Mouse (Mus musculus) lung, embryonic 14.5 days (tissue): ENCODE results near the gene Trappc3l. TPM values are rescaled to one million over a fixed set of nuclear protein-coding genes. Genes with fewer than 3 reads are reported as not detected.

Experiments
- ATAC-seq: fragments of 200-750 bp; cut with Nextera tagmentation; 2 replicates; pipeline ENCODE4 v1.8.0; 2017; ENCODE audit warnings: mild to moderate bottlenecking, moderate TSS enrichment, moderate library complexity; ENCODE audit not compliant: insufficient read depth
- DNase-seq: peaks from one replicate; pipeline ENCODE4 v3.0.0-alpha.2; 2015
- H3K27ac ChIP-seq: fragments of 300-500 bp; sonication (generic); 2 replicates; pipeline ENCODE4 v1.5.1; 2014; ENCODE audit warnings: low read depth, mild to moderate bottlenecking, moderate library complexity
- H3K27me3 ChIP-seq: fragments of 300-500 bp; sonication (generic); 2 replicates; pipeline ENCODE4 v1.6.1; 2014; ENCODE audit warnings: low read length, control low read depth; ENCODE audit not compliant: insufficient read depth
- H3K36me3 ChIP-seq: fragments of 300-500 bp; sonication (generic); 2 replicates; pipeline ENCODE4 v1.6.1; 2014; ENCODE audit warnings: control low read depth; ENCODE audit not compliant: insufficient read depth
- H3K4me1 ChIP-seq: fragments of 300-500 bp; sonication (generic); 2 replicates; pipeline ENCODE4 v1.6.1; 2014; ENCODE audit warnings: antibody characterized with exemption, control low read depth; ENCODE audit not compliant: insufficient read depth
- H3K4me2 ChIP-seq: fragments of 300-500 bp; sonication (generic); 2 replicates; pipeline ENCODE4 v1.6.1; 2014; ENCODE audit warnings: mild to moderate bottlenecking
- H3K4me3 ChIP-seq: fragments of 300-500 bp; sonication (generic); 2 replicates; pipeline ENCODE4 v1.5.1; 2014; ENCODE audit warnings: low read depth, low read length
- H3K9ac ChIP-seq: fragments of 300-500 bp; sonication (generic); 2 replicates; pipeline ENCODE4 v1.6.1; 2014
- H3K9me3 ChIP-seq: fragments of 300-500 bp; sonication (generic); 2 replicates; pipeline ENCODE4 v1.6.1; 2016; ENCODE audit warnings: low read depth, low read length, control low read depth
- CTCF ChIP-seq: IDR thresholded peaks from 2 replicates; pipeline ENCODE4 v1.5.1; 2016; ENCODE audit warnings: antibody characterized with exemption, low read depth
- WGBS: fragments of 180-500 bp; shearing (Covaris S2); extraction: QIAGEN DNeasy Blood & Tissue Kit; methylation state at CpG from one replicate; pipeline ENCODE4 v1.1.7; 2014; 5-methylcytosine and 5-hydroxymethylcytosine counted together
- polyA plus RNA-seq: library from polyadenylated mRNA; unstranded; fragments of >200 nt; fragmentation: Nextera tagmentation; extraction: Ambion mirVana; gene quantifications from 2 replicates; pipeline ENCODE4 v1.2.1, GENCODE M21; 2014

Trappc3l gene
- polyA plus RNA-seq, 1 experiment from 2014 or later = not detected

DNA sequence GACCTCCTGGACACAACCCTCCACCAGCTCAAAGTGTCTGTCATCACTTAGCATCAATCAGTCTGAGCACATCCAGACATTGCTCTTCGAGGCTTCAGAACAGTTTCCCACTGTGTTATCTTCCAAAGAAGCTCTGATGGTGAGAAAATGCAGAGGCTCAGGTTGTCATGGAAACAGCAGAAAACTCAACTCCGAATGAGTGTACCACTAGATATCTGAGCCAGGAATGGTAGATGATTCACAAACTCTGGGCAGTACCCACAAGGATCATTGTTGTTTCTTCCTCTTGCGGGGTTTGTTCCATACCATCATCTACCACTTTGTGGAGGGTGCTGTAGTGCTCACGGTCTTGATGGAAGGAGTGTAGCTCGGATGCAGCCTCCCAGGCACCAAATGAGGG, 54.5 kb downstream of the Trappc3l start:
- no peak for ATAC-seq
- H3K27ac ChIP-seq = no peak overlapping the region
- DNase-seq = no peak
- no peaks in the 10 kb centered on the region for H3K4me1 ChIP-seq
- no peaks in the 10 kb centered on the region for H3K27me3 ChIP-seq
- H3K9me3 ChIP-seq = no peaks in the 10 kb centered on the region
- H3K4me3 ChIP-seq = no peak overlapping the region
- 54% methylated on average over 5 of the region's 5 CpGs for WGBS
- TF ChIP-seq CTCF = no peak
- no peak overlapping the region for H3K9ac ChIP-seq
- H3K36me3 ChIP-seq = no peaks in the 10 kb centered on the region
- H3K4me2 ChIP-seq = no peak overlapping the region

DNA sequence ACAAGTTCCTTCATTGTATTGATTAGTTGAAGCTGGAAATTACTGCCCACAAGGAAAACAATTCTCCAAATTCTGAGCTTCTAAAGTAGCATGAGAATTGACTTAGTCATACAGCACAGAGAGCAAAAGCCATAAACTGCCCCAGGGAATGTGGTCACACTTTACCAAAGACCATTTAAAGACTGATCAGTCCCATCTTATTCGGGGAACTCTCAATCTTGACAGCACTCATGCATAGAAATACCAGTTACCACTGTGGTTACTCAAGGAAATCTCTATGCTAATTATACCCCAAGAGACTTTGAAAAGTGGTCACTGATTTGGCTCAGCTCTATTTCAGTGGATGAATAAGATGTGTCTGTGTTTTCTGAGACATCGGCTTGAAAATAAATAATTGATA, 57.8 kb downstream of the Trappc3l start:
- Histone ChIP-seq H3K36me3 (no peaks in the 10 kb centered on the region), H3K9ac (no peak overlapping the region), H3K27ac (no peak overlapping the region), H3K4me3 (no peak overlapping the region), H3K4me2 (no peak overlapping the region), H3K9me3 (no peaks in the 10 kb centered on the region), H3K4me1 (no peaks in the 10 kb centered on the region), H3K27me3 (no peaks in the 10 kb centered on the region)
- WGBS = 82% methylated on average over 2 of the region's 2 CpGs
- no peak for TF ChIP-seq CTCF
- DNase-seq (no peak), ATAC-seq (no peak)

DNA sequence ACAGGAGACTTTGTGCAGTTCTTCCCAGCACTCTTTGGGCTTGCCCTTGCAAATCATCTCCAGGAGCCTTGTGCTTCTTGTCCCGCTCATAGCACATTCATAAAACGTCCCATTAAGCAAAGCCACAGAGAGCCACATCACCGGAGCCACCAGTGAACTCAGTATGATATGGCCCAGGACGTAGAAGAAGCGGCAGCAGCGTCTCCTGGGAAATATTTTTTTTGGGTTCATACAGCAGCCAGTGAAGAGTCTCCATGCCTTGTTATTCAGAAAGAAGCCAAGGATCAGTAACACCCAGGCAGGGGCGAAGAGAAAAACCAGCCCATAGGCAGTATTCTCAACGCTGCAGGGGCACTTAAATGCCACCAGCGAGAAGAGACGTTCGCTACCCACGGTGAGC, 58.6 kb downstream of the Trappc3l start:
- WGBS = 54% methylated on average over 12 of the region's 12 CpGs
- H3K9ac ChIP-seq = peak overlapping the region; percentile 2; the same call in 1 of the 2 replicates

DNA sequence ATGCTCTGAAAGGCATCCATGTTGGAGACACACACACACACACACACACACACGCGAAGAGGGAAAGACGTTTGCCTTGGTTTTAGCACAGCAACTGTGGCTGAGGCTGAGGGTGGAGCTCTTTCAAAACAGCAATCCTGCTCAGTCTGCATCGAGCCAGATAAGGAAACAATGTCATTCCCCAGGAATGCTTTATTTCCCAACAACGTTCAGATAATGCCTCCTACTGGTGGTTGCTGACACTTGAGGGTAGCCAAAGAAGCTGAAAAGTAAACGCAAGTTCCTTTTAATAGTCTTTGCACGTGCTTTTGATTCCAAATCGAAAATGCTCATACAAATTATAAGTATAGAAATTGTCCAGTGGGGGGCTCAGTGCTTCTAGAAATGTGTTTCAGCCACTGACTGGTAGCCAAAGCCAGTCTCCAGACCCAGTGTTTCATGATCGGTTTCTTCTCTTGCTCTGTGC, 59.1 kb downstream of the Trappc3l start, which contains the start of gene Calhm5:
Calhm5 (minus strand) TSS at position 102 of the 466 bp plus-strand sequence.
- ATAC-seq (peak; percentile 93), DNase-seq (peak; percentile 87)
- H3K4me1 ChIP-seq = no peaks in the 10 kb centered on the region
- H3K36me3 ChIP-seq = no peaks in the 10 kb centered on the region
- H3K4me3 ChIP-seq = peak within 1 kb of the TSS; percentile 21
- TF ChIP-seq CTCF = peak; percentile 67
- H3K9me3 ChIP-seq = no peaks in the 10 kb centered on the region
- no peaks in the 10 kb centered on the region for H3K27me3 ChIP-seq
- 12% methylated on average over 9 of the region's 9 CpGs for WGBS
- no peak within 1 kb of the TSS; the same call in 1 of the 2 replicates for H3K27ac ChIP-seq
- H3K9ac ChIP-seq = peak within 1 kb of the TSS; percentile 2; the same call in 1 of the 2 replicates
- H3K4me2 ChIP-seq = peak within 1 kb of the TSS; percentile 57

More for the DNA sequence above, 58.6 kb downstream of the Trappc3l start:
- Histone ChIP-seq H3K27me3 (no peaks in the 10 kb centered on the region), H3K9me3 (no peaks in the 10 kb centered on the region), H3K36me3 (no peaks in the 10 kb centered on the region), H3K4me1 (no peaks in the 10 kb centered on the region), H3K27ac (no peak overlapping the region; the same call in 1 of the 2 replicates), H3K4me2 (peak overlapping the region; percentile 57), H3K4me3 (peak overlapping the region; percentile 21)
- DNase-seq (no peak), ATAC-seq (peak; percentile 39)
- no peak for TF ChIP-seq CTCF

DNA sequence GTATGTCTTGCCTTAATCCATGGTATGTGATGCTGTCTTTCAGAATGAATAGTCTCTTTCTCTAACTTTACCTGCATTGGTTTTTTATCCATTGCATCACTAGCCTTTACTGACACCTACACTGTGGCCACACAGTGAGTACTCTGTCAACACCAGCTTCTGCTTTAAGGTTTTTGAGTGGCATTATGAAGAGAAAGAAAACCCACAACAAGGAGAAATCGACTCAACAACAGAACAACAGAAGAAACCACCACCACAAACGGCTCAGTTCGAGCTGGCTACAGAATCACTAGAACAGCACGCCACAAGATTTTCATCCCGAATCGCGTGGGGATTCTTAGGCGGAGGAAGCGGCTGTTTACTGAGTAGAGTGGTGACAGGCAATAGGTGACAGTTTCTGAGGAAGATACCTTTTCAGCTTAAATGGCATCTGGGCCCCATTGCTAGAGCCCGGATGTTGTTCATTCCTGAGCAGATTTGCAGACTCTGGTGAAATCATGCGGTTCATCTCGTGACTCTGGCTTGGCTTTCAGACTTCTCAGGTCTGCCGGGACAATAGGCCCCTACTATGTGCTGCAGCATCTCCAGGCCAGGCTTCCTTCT, 73.6 kb downstream of the Trappc3l start:
- ATAC-seq = no peak
- Histone ChIP-seq H3K4me1 (no peaks in the 10 kb centered on the region), H3K27ac (no peak overlapping the region), H3K9me3 (no peaks in the 10 kb centered on the region), H3K4me2 (no peak overlapping the region), H3K36me3 (no peaks in the 10 kb centered on the region), H3K4me3 (no peak overlapping the region), H3K9ac (no peak overlapping the region), H3K27me3 (no peaks in the 10 kb centered on the region)
- WGBS = 71% methylated on average over 13 of the region's 13 CpGs
- DNase-seq = no peak
- no peak for TF ChIP-seq CTCF

DNA sequence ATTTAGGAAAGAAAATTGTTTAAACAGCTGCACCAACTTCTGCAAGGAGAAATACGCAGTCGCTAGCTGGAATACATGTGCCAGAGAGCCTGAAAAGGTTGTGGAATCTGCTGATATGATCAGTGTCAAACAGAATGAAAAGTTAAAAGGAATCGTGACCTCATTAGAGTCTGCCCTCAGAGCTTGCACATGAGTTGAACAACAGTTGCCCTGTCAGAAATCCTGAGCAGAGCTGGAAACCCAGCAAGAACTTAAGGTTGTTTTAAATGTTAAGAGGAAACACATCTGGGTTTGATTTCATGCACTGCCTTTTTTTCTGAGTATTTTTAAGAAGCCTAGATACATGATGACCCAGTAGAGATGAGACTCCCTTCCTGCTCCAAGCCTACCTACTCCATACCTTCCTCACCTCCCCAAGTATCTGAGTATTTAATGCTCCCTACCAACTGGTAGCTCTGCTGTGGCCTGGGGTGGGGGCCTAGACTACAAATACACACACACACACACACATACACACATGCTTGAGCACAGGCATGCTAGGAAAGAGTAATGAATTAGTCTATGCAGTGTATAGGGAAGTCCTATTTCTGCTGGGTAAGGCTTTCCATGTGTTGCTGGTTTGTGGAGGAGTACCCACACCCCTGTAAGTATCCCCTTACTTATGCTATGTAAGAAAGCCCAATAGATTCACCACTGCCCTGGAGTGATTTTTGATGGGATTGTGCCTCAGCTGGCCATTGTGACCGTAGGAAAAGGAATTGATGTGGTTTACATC, 74.8 kb downstream of the Trappc3l start:
- Histone ChIP-seq H3K4me3 (no peak overlapping the region), H3K9me3 (no peaks in the 10 kb centered on the region), H3K4me1 (no peaks in the 10 kb centered on the region), H3K4me2 (no peak overlapping the region), H3K36me3 (no peaks in the 10 kb centered on the region), H3K27ac (no peak overlapping the region), H3K27me3 (no peaks in the 10 kb centered on the region), H3K9ac (no peak overlapping the region)
- WGBS = 54% methylated on average over 4 of the region's 4 CpGs
- no peak for DNase-seq
- ATAC-seq = no peak
- no peak for TF ChIP-seq CTCF

DNA sequence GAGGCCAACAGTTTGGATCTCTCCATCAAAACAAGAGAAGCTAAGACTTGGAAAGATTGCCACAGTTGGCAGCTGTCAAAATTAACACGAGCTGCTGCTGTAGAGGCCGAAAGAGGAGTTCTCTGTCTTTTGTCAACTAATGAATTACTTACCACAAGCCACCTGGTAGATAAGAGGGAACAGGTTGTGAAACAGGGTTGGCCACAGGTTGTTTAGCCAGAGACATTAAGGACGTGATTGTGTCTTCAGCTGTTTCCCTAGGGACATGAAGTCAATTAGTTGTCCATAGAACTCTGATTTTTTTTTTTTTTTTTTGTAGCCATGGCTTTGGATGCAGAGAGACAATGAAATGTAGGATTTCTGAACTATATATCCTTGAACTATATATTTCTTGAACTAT, 79.7 kb downstream of the Trappc3l start:
- H3K4me2 ChIP-seq = no peak overlapping the region
- no peaks in the 10 kb centered on the region for H3K4me1 ChIP-seq
- H3K4me3 ChIP-seq = no peak overlapping the region
- H3K9ac ChIP-seq = no peak overlapping the region
- H3K27ac ChIP-seq = no peak overlapping the region
- H3K9me3 ChIP-seq = no peaks in the 10 kb centered on the region
- no peak for DNase-seq
- WGBS = 29% methylated on average over 3 of the region's 3 CpGs
- no peaks in the 10 kb centered on the region for H3K36me3 ChIP-seq
- no peak for ATAC-seq
- H3K27me3 ChIP-seq = no peaks in the 10 kb centered on the region
- TF ChIP-seq CTCF = no peak
